Mouse (Mus musculus) cerebellum, adult 9-11 months (tissue): ENCODE results near the gene Slc25a17.

Experiments
- DNase-seq: peaks from one replicate; pipeline ENCODE4 v3.0.0; 2022

The Slc25a17 gene

GRCm38 (mm10) chr15:81352638-81353037 lies 8.0 kb downstream of the Slc25a17 start:
- no peak for DNase-seq

GRCm38 (mm10) chr15:81350401-81350800 lies 10.2 kb downstream of the Slc25a17 start:
- DNase-seq = no peak

DNA sequence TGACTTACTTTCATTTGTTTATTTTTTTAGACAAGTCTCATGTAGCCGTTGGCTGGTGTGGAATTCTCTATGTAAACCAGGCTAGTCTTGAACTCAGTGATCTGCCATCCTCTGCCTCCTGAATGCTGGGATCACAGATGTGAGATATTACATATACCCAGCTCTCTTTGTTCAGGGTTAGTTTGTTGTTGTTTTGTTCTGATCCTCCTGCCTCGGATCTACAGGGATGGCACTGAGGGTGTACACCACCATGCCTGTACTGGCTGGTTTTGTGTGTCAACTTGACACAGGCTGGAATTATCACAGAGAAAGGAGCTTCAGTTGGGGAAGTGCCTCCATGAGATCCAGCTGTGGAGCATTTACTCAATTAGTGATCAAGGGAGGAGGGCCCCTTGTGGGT lies 12.2 kb downstream of the Slc25a17 start:
- no peak for DNase-seq

DNA sequence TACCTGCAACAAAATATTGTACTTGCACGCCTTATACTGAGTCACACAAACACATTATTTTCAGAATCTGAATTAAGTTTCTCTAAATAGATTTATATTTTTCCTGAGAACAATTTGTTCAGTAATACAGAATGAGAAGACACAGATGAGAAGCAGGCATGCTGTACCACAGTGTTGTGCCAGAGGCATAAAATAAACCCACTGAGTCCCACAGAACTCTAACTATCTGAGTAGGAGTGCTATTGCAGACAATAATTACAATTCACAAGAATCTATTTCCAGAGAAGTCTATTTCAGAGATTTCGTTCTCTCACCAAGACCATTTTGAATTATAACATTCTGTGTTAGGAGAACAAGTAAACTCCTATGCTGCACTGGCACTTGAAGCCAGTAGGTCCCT lies 13.1 kb downstream of the Slc25a17 start:
- no peak for DNase-seq

- DNase-seq = no peak
These were observed 19.2 kb downstream of the Slc25a17 start for GRCm38 (mm10) chr15:81341426-81341825.

- no peak for DNase-seq
These were observed 21.5 kb downstream of the Slc25a17 start for GRCm38 (mm10) chr15:81339158-81339557.

- DNase-seq = peak; percentile 75
These were observed 24.1 kb downstream of the Slc25a17 start for GRCm38 (mm10) chr15:81336466-81336865.

DNA sequence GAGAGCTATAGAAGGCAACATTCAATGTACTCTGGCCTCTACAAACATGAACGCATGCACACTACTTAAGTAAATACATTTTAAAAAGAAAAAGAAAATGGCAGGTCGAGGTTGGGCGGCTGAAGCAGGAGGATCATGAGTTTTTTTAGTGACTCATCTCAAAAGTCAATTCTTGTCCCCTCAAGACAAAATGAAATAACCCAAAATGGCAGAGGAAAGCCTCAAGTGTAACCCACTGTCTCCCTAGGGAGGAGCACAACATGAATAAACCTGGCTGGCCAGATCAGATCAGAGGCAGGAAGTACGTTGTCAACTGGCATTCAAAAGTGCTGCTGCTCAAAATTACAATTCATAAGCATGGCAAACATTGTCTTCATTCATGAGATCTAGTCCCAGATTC lies 28.1 kb downstream of the Slc25a17 start:
- no peak for DNase-seq

- no peak for DNase-seq
These were observed 29.7 kb downstream of the Slc25a17 start for GRCm38 (mm10) chr15:81330816-81331433.

GRCm38 (mm10) chr15:81329721-81330369 lies 30.8 kb downstream of the Slc25a17 start:
- no peak for DNase-seq

GRCm38 (mm10) chr15:81327501-81327900 lies 33.1 kb downstream of the Slc25a17 start:
- no peak for DNase-seq

DNA sequence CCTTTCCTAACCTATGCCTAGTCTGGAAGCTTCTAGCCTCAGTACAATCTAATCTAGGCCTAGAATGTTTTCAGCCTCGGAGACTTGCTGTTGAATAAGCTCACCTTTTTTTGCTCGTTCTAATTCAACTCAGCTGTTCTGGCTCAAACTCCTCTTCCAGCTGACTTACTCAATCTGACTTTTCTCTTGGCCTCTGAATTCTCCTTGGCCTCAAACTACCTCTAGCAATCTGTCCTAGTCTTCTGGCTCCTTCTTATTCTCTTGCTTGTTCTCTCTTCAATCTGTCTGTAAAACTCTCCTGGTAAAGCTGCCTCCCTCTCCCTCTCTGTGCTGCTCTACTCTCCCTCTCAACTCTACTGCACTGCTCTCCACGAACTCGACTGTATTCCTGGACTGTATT lies 35.6 kb downstream of the Slc25a17 start:
- no peak for DNase-seq

GRCm38 (mm10) chr15:81320137-81320536 lies 40.5 kb downstream of the Slc25a17 start:
- DNase-seq = no peak

DNA sequence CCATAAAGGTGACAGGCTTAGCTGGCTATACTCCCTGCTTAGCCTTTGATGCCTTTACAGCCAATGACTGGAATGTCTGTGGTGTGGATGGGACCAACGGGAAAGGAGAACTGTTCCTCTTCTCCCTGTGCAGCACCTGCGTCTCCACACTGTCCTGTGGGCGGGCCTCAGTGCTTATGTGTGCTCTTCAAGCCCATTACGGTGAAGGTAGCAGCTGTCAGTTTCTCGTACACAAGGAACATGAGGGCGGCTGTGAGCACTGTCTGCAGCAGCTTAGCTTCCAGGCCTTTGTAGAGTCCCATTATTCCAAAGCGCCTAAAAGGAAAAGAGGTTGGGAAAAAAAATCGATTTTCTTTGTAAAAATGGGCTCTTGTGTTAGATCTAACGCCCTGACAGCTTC lies 41.1 kb downstream of the Slc25a17 start:
- DNase-seq = no peak

DNA sequence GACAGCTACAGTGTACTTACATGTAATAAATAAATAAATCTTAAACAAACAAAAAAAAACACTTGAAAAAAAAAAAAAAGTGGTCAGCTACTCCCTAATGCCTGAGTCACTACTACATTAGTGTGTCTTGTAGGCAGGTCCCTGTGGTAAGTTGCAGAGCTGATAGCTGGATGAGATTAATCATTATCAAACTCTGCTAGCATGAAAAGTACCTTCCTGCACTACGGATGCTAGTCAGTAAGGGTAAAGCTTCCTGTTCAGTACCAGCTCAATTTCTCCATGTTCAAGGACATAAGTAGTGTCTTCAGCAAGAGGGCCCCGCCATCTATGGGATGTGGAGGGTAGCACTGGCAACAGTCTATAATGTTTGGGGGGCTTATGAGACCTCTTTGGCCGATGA lies 46.7 kb downstream of the Slc25a17 start:
- no peak for DNase-seq

GRCm38 (mm10) chr15:81311026-81311425 lies 49.6 kb downstream of the Slc25a17 start:
- DNase-seq = no peak

GRCm38 (mm10) chr15:81310353-81310752 lies 50.3 kb downstream of the Slc25a17 start:
- DNase-seq = no peak

DNA sequence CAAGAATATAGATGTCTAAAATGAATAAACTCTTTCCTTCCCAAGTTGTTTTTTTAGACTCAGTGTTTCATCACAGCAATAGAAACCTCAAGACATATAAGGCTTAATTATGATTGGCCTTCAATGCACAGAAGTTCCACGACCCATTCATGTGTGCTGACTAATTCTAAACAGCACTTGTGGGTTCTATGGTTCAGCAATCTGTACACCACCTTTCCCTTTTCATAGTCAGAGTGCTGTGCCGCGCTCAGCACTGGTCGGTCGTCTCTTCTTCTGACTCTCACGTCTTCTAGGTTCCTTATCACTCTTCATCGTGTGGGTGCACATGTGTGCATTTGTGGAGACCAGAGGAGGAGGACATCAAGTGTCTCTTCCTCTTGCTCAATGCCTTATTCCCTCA lies 52.6 kb downstream of the Slc25a17 start:
- DNase-seq = no peak

DNA sequence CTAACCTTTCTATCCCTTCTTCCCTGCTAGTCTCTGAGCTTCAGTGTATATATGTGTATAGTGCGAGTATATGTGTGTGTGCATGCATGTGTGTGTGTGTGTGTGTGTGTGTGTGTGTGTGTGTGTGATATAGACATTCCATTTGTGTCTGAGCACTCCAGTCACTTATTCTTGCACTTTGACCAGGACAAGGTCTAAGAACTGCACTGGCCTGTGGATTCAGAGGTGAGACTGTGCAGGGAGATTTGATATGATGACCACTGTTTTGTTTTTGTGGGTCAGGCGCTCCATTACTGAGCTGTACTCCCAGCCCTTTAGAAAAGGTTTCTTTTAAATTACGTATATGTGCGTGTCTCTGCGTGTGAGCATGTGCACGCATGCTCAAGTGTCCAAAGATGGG lies 54.1 kb downstream of the Slc25a17 start:
- DNase-seq = no peak

- no peak for DNase-seq
These were observed 55.6 kb downstream of the Slc25a17 start for GRCm38 (mm10) chr15:81305035-81305434.

GRCm38 (mm10) chr15:81304006-81304405 lies 56.6 kb downstream of the Slc25a17 start:
- DNase-seq = no peak

- DNase-seq = no peak
These were observed 58.3 kb downstream of the Slc25a17 start for GRCm38 (mm10) chr15:81302151-81302808.

- no peak for DNase-seq
These were observed 59.2 kb downstream of the Slc25a17 start for GRCm38 (mm10) chr15:81301193-81302070.
